Mouse (Mus musculus) kidney, postnatal 0 days (tissue): Measurements from ENCODE around the gene Hsf2bp. TPM values are rescaled to one million over a fixed set of nuclear protein-coding genes. Genes with fewer than 3 reads are reported as not detected.

Experiments used
- ATAC-seq: fragments of 200-750 bp; cut with Nextera tagmentation; replicated peaks from 2 replicates; pipeline ENCODE4 v1.8.0; 2017; ENCODE audit warnings: low read depth, moderate number of reproducible peaks, moderate TSS enrichment, moderate library complexity; ENCODE audit not compliant: low FRiP score
- DNase-seq: peaks from one replicate; pipeline ENCODE4 v3.0.0-alpha.2; 2016; ENCODE audit warnings: low spot score
- H3K27ac ChIP-seq: fragments of 300-500 bp; sonication (generic); 2 replicates; pipeline ENCODE4 v1.5.1; 2014; ENCODE audit warnings: mild to moderate bottlenecking
- H3K27me3 ChIP-seq: fragments of 300-500 bp; sonication (generic); 2 replicates; pipeline ENCODE4 v1.6.1; 2014; ENCODE audit warnings: low read length, mixed read lengths; ENCODE audit not compliant: insufficient read depth
- H3K36me3 ChIP-seq: fragments of 300-500 bp; sonication (generic); 2 replicates; pipeline ENCODE4 v1.6.1; 2014; ENCODE audit warnings: low read length, mixed read lengths; ENCODE audit not compliant: insufficient read depth
- H3K4me1 ChIP-seq: fragments of 300-500 bp; sonication (generic); replicated peaks from 2 replicates; pipeline ENCODE4 v1.6.1; 2014; ENCODE audit warnings: antibody characterized with exemption, low read length, mixed read lengths; ENCODE audit not compliant: insufficient read depth
- H3K4me2 ChIP-seq: fragments of 300-500 bp; sonication (generic); 2 replicates; pipeline ENCODE4 v1.6.1; 2014; ENCODE audit warnings: mild to moderate bottlenecking, low read length, moderate library complexity, mixed read lengths
- H3K4me3 ChIP-seq: fragments of 300-500 bp; sonication (generic); replicated peaks from 2 replicates; pipeline ENCODE4 v1.5.1; 2014; ENCODE audit warnings: low read depth, low read length
- H3K9ac ChIP-seq: fragments of 300-500 bp; sonication (generic); 2 replicates; pipeline ENCODE4 v1.6.1; 2014; ENCODE audit warnings: low read depth, low read length
- H3K9me3 ChIP-seq: fragments of 300-500 bp; sonication (generic); replicated peaks from 2 replicates; pipeline ENCODE4 v1.6.1; 2016; ENCODE audit warnings: low read length, inconsistent platforms, mixed read lengths
- CTCF ChIP-seq: IDR thresholded peaks from 2 replicates; pipeline ENCODE4 v1.5.1; 2016; ENCODE audit warnings: antibody characterized with exemption, low read depth, mild to moderate bottlenecking, moderate library complexity
- WGBS: fragments of 180-500 bp; shearing (Covaris S2); extraction: QIAGEN DNeasy Blood & Tissue Kit; methylation state at CpG from one replicate; pipeline ENCODE4 v1.1.7; 2014; 5-methylcytosine and 5-hydroxymethylcytosine counted together
- polyA plus RNA-seq: library from polyadenylated mRNA; unstranded; fragments of >200 nt; fragmentation: Nextera tagmentation; extraction: Ambion mirVana; gene quantifications from 2 replicates; pipeline ENCODE4 v1.2.1, GENCODE M21; 2015

Gene Hsf2bp
- polyA plus RNA-seq, 1 experiment from 2014 or later, result 2.9 TPM

GRCm38 (mm10) chr17:31896751-31897150 lies 139.4 kb downstream of the Hsf2bp start:
- no peak overlapping the region for H3K4me2 ChIP-seq
- no peak for DNase-seq
- no peak overlapping the region for H3K27ac ChIP-seq
- no peak overlapping the region for H3K9ac ChIP-seq
- H3K4me3 ChIP-seq, result no peak overlapping the region
- no peaks in the 10 kb centered on the region for H3K9me3 ChIP-seq
- WGBS, result 68% methylated on average over 3 of the region's 3 CpGs
- H3K27me3 ChIP-seq, result no peaks in the 10 kb centered on the region
- TF ChIP-seq CTCF, result no peak
- H3K4me1 ChIP-seq, result peaks cover 13% of the 10 kb centered on the region; the same call in 1 of the 2 replicates
- no peaks in the 10 kb centered on the region for H3K36me3 ChIP-seq
- ATAC-seq, result no peak

GRCm38 (mm10) chr17:31896311-31896710 lies 139.8 kb downstream of the Hsf2bp start:
- no peak overlapping the region for H3K4me3 ChIP-seq
- ATAC-seq (no peak), DNase-seq (no peak)
- no peaks in the 10 kb centered on the region for H3K36me3 ChIP-seq
- H3K4me1 ChIP-seq, result peaks cover 18% of the 10 kb centered on the region
- WGBS, result 79% methylated on average over 7 of the region's 7 CpGs
- H3K4me2 ChIP-seq, result no peak overlapping the region
- no peak overlapping the region for H3K9ac ChIP-seq
- H3K9me3 ChIP-seq, result no peaks in the 10 kb centered on the region
- no peak overlapping the region for H3K27ac ChIP-seq
- H3K27me3 ChIP-seq, result no peaks in the 10 kb centered on the region
- TF ChIP-seq CTCF, result no peak

Other genes starting within 250 kb of the Hsf2bp start
- gene Sik1, start 180.5 kb downstream of the Hsf2bp start, polyA plus RNA-seq, result 15.4 and 17.2 TPM in 2 replicates
- gene Rrp1b, start 249 bp downstream of the Hsf2bp start, polyA plus RNA-seq, result 38.0 and 46.3 TPM in 2 replicates
- 7.2 and 7.4 TPM in 2 replicates for gene Notch3, start 130.5 kb upstream of the Hsf2bp start, polyA plus RNA-seq
- gene Ephx3, start 153.2 kb upstream of the Hsf2bp start, polyA plus RNA-seq, result 0.18 and 0.30 TPM in 2 replicates
- gene Brd4, start 248.4 kb upstream of the Hsf2bp start, polyA plus RNA-seq, result 55.5 and 58.4 TPM in 2 replicates